Mouse (Mus musculus): ENCODE data around the gene Bpifb4.

Gene Bpifb4

GRCm38 (mm10) chr2:153937843-153938242, at the start of gene Bpifb4:
Bpifb4 (plus strand) TSS chr2:153938212.
- DNase-seq = no peak

- DNase-seq = peak; percentile 44
These were observed 38.9 kb upstream of the Bpifb4 start for GRCm38 (mm10) chr2:153899111-153899510.

- no peak for DNase-seq
These were observed 37.9 kb upstream of the Bpifb4 start, which contains the start of gene Bpifb6 for GRCm38 (mm10) chr2:153900088-153900487. Bpifb6 (plus strand) TSS chr2:153900388.

- DNase-seq = peak; percentile 84
These were observed 35.3 kb upstream of the Bpifb4 start for GRCm38 (mm10) chr2:153902726-153903125.

- DNase-seq = no peak
These were observed 31.4 kb upstream of the Bpifb4 start for GRCm38 (mm10) chr2:153906626-153907025.

GRCm38 (mm10) chr2:153914151-153914550, 23.9 kb upstream of the Bpifb4 start:
- peak; percentile 26 for DNase-seq

- no peak for DNase-seq
These were observed 20.1 kb upstream of the Bpifb4 start, which contains the start of gene Bpifb3 for GRCm38 (mm10) chr2:153917930-153918329. Bpifb3 (plus strand) TSS chr2:153918230.

GRCm38 (mm10) chr2:153921246-153921645, 16.8 kb upstream of the Bpifb4 start:
- no peak for DNase-seq

- DNase-seq = peak; percentile 63
These were observed 8.1 kb upstream of the Bpifb4 start for GRCm38 (mm10) chr2:153929871-153930413.

GRCm38 (mm10) chr2:153931125-153931524, 6.9 kb upstream of the Bpifb4 start:
- DNase-seq = no peak

- no peak for DNase-seq
These were observed 4.7 kb upstream of the Bpifb4 start for GRCm38 (mm10) chr2:153933311-153933710.

GRCm38 (mm10) chr2:153935348-153935747, 2.7 kb upstream of the Bpifb4 start:
- no peak for DNase-seq

GRCm38 (mm10) chr2:153943537-153943936, 5.5 kb downstream of the Bpifb4 start:
- peak; percentile 80 for DNase-seq

GRCm38 (mm10) chr2:153944567-153944966, 6.6 kb downstream of the Bpifb4 start:
- DNase-seq = no peak

- DNase-seq = peak; percentile 82
These were observed 14.9 kb downstream of the Bpifb4 start for GRCm38 (mm10) chr2:153952897-153953296.

- peak; percentile 27 for DNase-seq
These were observed 15.8 kb downstream of the Bpifb4 start for GRCm38 (mm10) chr2:153953836-153954235.

GRCm38 (mm10) chr2:153962821-153963331, 24.9 kb downstream of the Bpifb4 start:
- peak; percentile 92 for DNase-seq

GRCm38 (mm10) chr2:153963334-153963733, 25.3 kb downstream of the Bpifb4 start:
- peak; percentile 99 for DNase-seq

GRCm38 (mm10) chr2:153970221-153970620, 32.2 kb downstream of the Bpifb4 start:
- peak; percentile 9 for DNase-seq

GRCm38 (mm10) chr2:153974582-153974981, 36.6 kb downstream of the Bpifb4 start, which contains the start of gene Bpifa6:
Bpifa6 (plus strand) TSS chr2:153974945.
- DNase-seq = no peak

GRCm38 (mm10) chr2:153995770-153996169, 57.8 kb downstream of the Bpifb4 start:
- DNase-seq = peak; percentile 86

- no peak for DNase-seq
These were observed 62.5 kb downstream of the Bpifb4 start for GRCm38 (mm10) chr2:154000501-154000900.

GRCm38 (mm10) chr2:154001056-154001455, 63.0 kb downstream of the Bpifb4 start:
- peak; percentile 7 for DNase-seq

- no peak for DNase-seq
These were observed 66.4 kb downstream of the Bpifb4 start for GRCm38 (mm10) chr2:154004456-154004855.

- DNase-seq = no peak
These were observed 67.1 kb downstream of the Bpifb4 start for GRCm38 (mm10) chr2:154005094-154005493.

Measured in cerebellum, adult 9-10 months (tissue).